Mouse (Mus musculus) cerebellum, adult (tissue): ENCODE measurements around the gene Slc45a1.
"Not testable (repeated sequence)": the region's sequence is repeated elsewhere in the genome, so short reads cannot be mapped to it uniquely, and the experiment has no call there.

Experiments used
- ATAC-seq: cut with Nextera tagmentation; 2 replicates; pipeline ENCODE4 v1.9.2; 2017; ENCODE audit warnings: mild to moderate bottlenecking, moderate library complexity, mixed read lengths; ENCODE audit not compliant: insufficient number of reproducible peaks, low FRiP score, low TSS enrichment

Slc45a1 gene

GRCm38 (mm10) chr4:150606449-150607161 lies 45.4 kb downstream of the Slc45a1 start:
- ATAC-seq, result no peak

- ATAC-seq, result no peak
Measured at GRCm38 (mm10) chr4:150605804-150606203, 46.2 kb downstream of the Slc45a1 start.

GRCm38 (mm10) chr4:150603366-150604061 lies 48.5 kb downstream of the Slc45a1 start:
- ATAC-seq, result no peak

GRCm38 (mm10) chr4:150601489-150601888 lies 50.5 kb downstream of the Slc45a1 start:
- no peak for ATAC-seq

- not testable (repeated sequence) for ATAC-seq
Measured at GRCm38 (mm10) chr4:150600503-150600902, 51.5 kb downstream of the Slc45a1 start.

- ATAC-seq, result no peak
Measured at GRCm38 (mm10) chr4:150599119-150599992, 52.6 kb downstream of the Slc45a1 start.

- ATAC-seq, result no peak
Measured at GRCm38 (mm10) chr4:150598686-150599085, 53.3 kb downstream of the Slc45a1 start.

- no peak for ATAC-seq
Measured at GRCm38 (mm10) chr4:150595991-150596390, 56.0 kb downstream of the Slc45a1 start.

GRCm38 (mm10) chr4:150595071-150595470 lies 56.9 kb downstream of the Slc45a1 start:
- no peak for ATAC-seq

- ATAC-seq, result no peak
Measured at GRCm38 (mm10) chr4:150594298-150594829, 57.6 kb downstream of the Slc45a1 start.

GRCm38 (mm10) chr4:150593473-150594217 lies 58.3 kb downstream of the Slc45a1 start:
- ATAC-seq, result no peak

- no peak for ATAC-seq
Measured at GRCm38 (mm10) chr4:150592087-150592486, 59.9 kb downstream of the Slc45a1 start.

GRCm38 (mm10) chr4:150591602-150592001 lies 60.4 kb downstream of the Slc45a1 start:
- ATAC-seq, result no peak

GRCm38 (mm10) chr4:150590621-150591282 lies 61.2 kb downstream of the Slc45a1 start:
- no peak for ATAC-seq

GRCm38 (mm10) chr4:150588300-150588621 lies 63.7 kb downstream of the Slc45a1 start:
- no peak for ATAC-seq

- ATAC-seq, result no peak
Measured at GRCm38 (mm10) chr4:150587597-150588299, 64.2 kb downstream of the Slc45a1 start.

GRCm38 (mm10) chr4:150586275-150586674 lies 65.7 kb downstream of the Slc45a1 start:
- no peak for ATAC-seq

- no peak for ATAC-seq
Measured at GRCm38 (mm10) chr4:150585800-150586199, 66.2 kb downstream of the Slc45a1 start.

GRCm38 (mm10) chr4:150583777-150584135 lies 68.2 kb downstream of the Slc45a1 start:
- ATAC-seq, result no peak
